Mouse (Mus musculus) bone marrow, adult 2 months (tissue): ENCODE measurements around the gene Smyd3.

Source experiments
- CTCF ChIP-seq: fragments of 200-500 bp; IDR thresholded peaks from 2 replicates; pipeline ENCODE4 v1.5.1; 2011; ENCODE audit warnings: low read length, control low read depth; ENCODE audit not compliant: control insufficient read depth, insufficient read depth
- POLR2A ChIP-seq: fragments of 200-500 bp; IDR thresholded peaks from 2 replicates; pipeline ENCODE4 v1.6.1; 2011; ENCODE audit warnings: low read depth, mild to moderate bottlenecking, control low read depth, low read length, borderline replicate concordance; ENCODE audit not compliant: control insufficient read depth

- TF ChIP-seq POLR2A (no peak), CTCF (no peak)
These were observed 15.3 kb downstream of the Smyd3 start for GRCm38 (mm10) chr1:179502565-179502964.
